Comparison of ENCODE assay signal across 8 mouse cellular contexts in genomic region chr1:178405951-178406711, GRCm38 (mm10). TPM values are rescaled to one million over a fixed set of nuclear protein-coding genes. Genes with fewer than 3 reads are reported as not detected.
DNase-seq lines count a peak whose midpoint lies in the region; ATAC-seq lines count a peak whose summit lies in the region.

Gene Efcab2, plus strand, starts transcription at chr1:178406085.

- H3K4me2 ChIP-seq in hindbrain, embryonic 11.5 days (replicated peaks; ENCODE audit: low read depth, low read length) = peak within 1 kb of the TSS; percentile 71

- H3K4me3 ChIP-seq in hindbrain, embryonic 11.5 days (ENCODE audit: low read depth, low read length) = peak within 1 kb of the TSS; percentile 72

- 0% methylated on average over 60 of the region's 70 CpGs for WGBS in hindbrain, embryonic 11.5 days

- DNase-seq in MN1 (ENCODE audit: low spot score) = peak; percentile 96
- peak; percentile 91 for DNase-seq in cerebellum, adult 9-10 months
- peak; percentile 92 for DNase-seq in hindbrain, embryonic 11.5 days (ENCODE audit: low spot score)
- peak; percentile 85 to 90 for DNase-seq in layer of hippocampus, postnatal 10 days (ENCODE audit: low spot score in 2 of 2)
- DNase-seq in lung, postnatal 10 days = peak; percentile 95
- peak; percentile 92 for DNase-seq in ovary, postnatal 36 days (ENCODE audit: low spot score)
- peak; percentile 94 for DNase-seq in thymus, postnatal 25 days

- H3K9ac ChIP-seq in hindbrain, embryonic 11.5 days (ENCODE audit: low read depth, low read length) = peak within 1 kb of the TSS; percentile 98

- ATAC-seq in frontal cortex, adult (ENCODE audit: low TSS enrichment) = peak; percentile 96
- ATAC-seq in hindbrain, embryonic 11.5 days (ENCODE audit: low FRiP score) = peak; percentile 97

- H3K4me1 ChIP-seq in hindbrain, embryonic 11.5 days (replicated peaks; ENCODE audit: control insufficient read depth, insufficient read depth, low read length) = no peaks in the 10 kb centered on the region

- no peaks in the 10 kb centered on the region for H3K27me3 ChIP-seq in hindbrain, embryonic 11.5 days (ENCODE audit: control insufficient read depth, insufficient read depth, low read length)

- no peaks in the 10 kb centered on the region for H3K9me3 ChIP-seq in hindbrain, embryonic 11.5 days (ENCODE audit: control insufficient read depth, low read length)

- no peaks in the 10 kb centered on the region for H3K36me3 ChIP-seq in hindbrain, embryonic 11.5 days (ENCODE audit: control insufficient read depth, insufficient read depth, low read length)

- H3K27ac ChIP-seq in hindbrain, embryonic 11.5 days (ENCODE audit: low read depth, low read length) = peak within 1 kb of the TSS; percentile 100

RNA-seq across cellular contexts. Expression of gene Efcab2, which starts in this region (rescaled TPM):
- polyA plus RNA-seq in hindbrain, embryonic 11.5 days (2014; fragmentation: Nextera tagmentation; extraction: Ambion mirVana) = 8.3 and 8.7 TPM in 2 replicates
- 10 to 100 TPM; 10.6 to 11.1 TPM for total RNA-seq in layer of hippocampus, postnatal 10 days (2021)

Comparison
In these comparisons a context has a peak if more than half of its experiments do, and no peak if none do; other contexts are left out.
1. Peak in every context shown above with its lines: DNase-seq, ATAC-seq, H3K4me3 ChIP-seq and H3K27ac ChIP-seq.